Mouse (Mus musculus): Measurements from ENCODE around the gene Lhfp.
A peak's percentile ranks its signal among the peaks of the same experiment; 100 is the strongest.
"Not testable (repeated sequence)": the region's sequence is repeated elsewhere in the genome, so short reads cannot be mapped to it uniquely, and the experiment has no call there.

Gene Lhfp

GRCm38 (mm10) chr3:53214386-53214785 lies 173.1 kb downstream of the Lhfp start:
- no peak for DNase-seq (ENCODE audit: low spot score)

- DNase-seq (ENCODE audit: low spot score): no peak
These were observed 176.4 kb downstream of the Lhfp start for GRCm38 (mm10) chr3:53217697-53218096.

- DNase-seq (ENCODE audit: low spot score): no peak
These were observed 180.4 kb downstream of the Lhfp start for GRCm38 (mm10) chr3:53221531-53222272.

- no peak for DNase-seq (ENCODE audit: low spot score)
These were observed 182.8 kb downstream of the Lhfp start for GRCm38 (mm10) chr3:53224141-53224540.

- no peak for DNase-seq (ENCODE audit: low spot score)
These were observed 184.4 kb downstream of the Lhfp start for GRCm38 (mm10) chr3:53225774-53226173.

GRCm38 (mm10) chr3:53226223-53226622 lies 184.9 kb downstream of the Lhfp start:
- DNase-seq (ENCODE audit: low spot score): no peak

GRCm38 (mm10) chr3:53227866-53228265 lies 186.5 kb downstream of the Lhfp start:
- DNase-seq (ENCODE audit: low spot score): no peak

GRCm38 (mm10) chr3:53230562-53230961 lies 189.2 kb downstream of the Lhfp start:
- DNase-seq (ENCODE audit: low spot score): no peak

- DNase-seq (ENCODE audit: low spot score): no peak
These were observed 189.8 kb downstream of the Lhfp start for GRCm38 (mm10) chr3:53231112-53231511.

- DNase-seq (ENCODE audit: low spot score): not testable (repeated sequence)
These were observed 191.1 kb downstream of the Lhfp start for GRCm38 (mm10) chr3:53232411-53232810.

- DNase-seq (ENCODE audit: low spot score): no peak
These were observed 193.4 kb downstream of the Lhfp start for GRCm38 (mm10) chr3:53234689-53235088.

- no peak for DNase-seq (ENCODE audit: low spot score)
These were observed 195.1 kb downstream of the Lhfp start for GRCm38 (mm10) chr3:53236471-53236870.

- DNase-seq (ENCODE audit: low spot score): no peak
These were observed 198.8 kb downstream of the Lhfp start for GRCm38 (mm10) chr3:53240150-53240549.

GRCm38 (mm10) chr3:53245571-53246208 lies 204.4 kb downstream of the Lhfp start:
- DNase-seq (ENCODE audit: low spot score): no peak

GRCm38 (mm10) chr3:53247102-53247501 lies 205.8 kb downstream of the Lhfp start:
- peak; percentile 54 for DNase-seq (ENCODE audit: low spot score)

GRCm38 (mm10) chr3:53248158-53248874 lies 207.0 kb downstream of the Lhfp start:
- DNase-seq (ENCODE audit: low spot score): no peak

- DNase-seq (ENCODE audit: low spot score): no peak
These were observed 211.2 kb downstream of the Lhfp start for GRCm38 (mm10) chr3:53252556-53252955.

- DNase-seq (ENCODE audit: low spot score): peak; percentile 24
These were observed 212.0 kb downstream of the Lhfp start for GRCm38 (mm10) chr3:53253223-53253832.

GRCm38 (mm10) chr3:53258657-53259158 lies 217.4 kb downstream of the Lhfp start:
- peak; percentile 27 for DNase-seq (ENCODE audit: low spot score)

GRCm38 (mm10) chr3:53266116-53266515 lies 224.8 kb downstream of the Lhfp start:
- no peak for DNase-seq (ENCODE audit: low spot score)

GRCm38 (mm10) chr3:53267046-53267445 lies 225.7 kb downstream of the Lhfp start:
- DNase-seq (ENCODE audit: low spot score): no peak

GRCm38 (mm10) chr3:53273220-53273619 lies 231.9 kb downstream of the Lhfp start:
- DNase-seq (ENCODE audit: low spot score): no peak

Measured in embryo, embryonic 10 days (tissue).